Mouse (Mus musculus): ENCODE measurements at regions not wholly inside any gene's neighbourhood (a gene's known extent, or its start where the extent isn't known, plus 50 kb on each side); places are given as distances from the start of the nearest gene placed in this dataset.

- no peak for DNase-seq
These were observed 54.3 kb upstream of the Krtap11-1 start for GRCm38 (mm10) chr16:89625253-89625652.

All from adrenal gland, postnatal 36 days (tissue).